Comparison of ENCODE assay signal across 25 mouse cellular contexts in the genomic region with DNA sequence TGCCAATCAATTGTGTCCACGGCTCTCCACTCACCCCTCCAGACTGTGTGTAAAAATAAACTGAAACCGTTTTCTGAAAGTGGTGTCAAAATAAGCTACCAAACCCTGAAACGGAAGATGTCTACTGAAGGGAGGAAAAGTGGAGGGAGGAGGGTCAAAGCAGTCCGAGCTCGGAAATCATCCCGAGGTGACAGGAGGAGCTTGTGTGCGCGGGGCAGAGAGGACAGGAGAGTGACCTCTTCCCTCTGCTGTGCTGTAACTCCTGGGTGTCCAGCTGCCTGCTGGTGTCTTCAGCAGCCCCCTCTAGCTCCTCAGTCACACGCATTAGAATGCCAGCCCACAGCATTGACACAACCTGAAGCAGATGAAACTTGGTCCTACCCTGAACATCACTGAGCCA.
"Had no signal": no experiment of that assay in that cellular context is flagged by ENCODE, and none has a peak within 500 bp of the region (broad histone marks: within the 10 kb centered on the region; RNA-seq: fewer than 3 reads in every experiment).

No protein-coding gene starts in this region.

- ATAC-seq: hindbrain, embryonic 16.5 days; inflammation-experienced regulatory T-cells, adult 6 months; intestine, embryonic 15.5 days; intestine, postnatal 0 days; liver, embryonic 12.5 days had no signal

- DNase-seq: gastrocnemius, adult 2 months; gastrocnemius, postnatal 10 days; gastrocnemius, postnatal 25 days; heart, adult 18-20 months; heart, postnatal 10 days; heart, postnatal 4 days; kidney, adult 8-10 months; kidney, postnatal 25 days; kidney, postnatal 4 days; lung, adult 18-20 months had no signal

- H3K36me3 ChIP-seq: heart, embryonic 10.5 days; heart, embryonic 12.5 days; hindbrain, embryonic 10.5 days; hindbrain, embryonic 12.5 days; intestine, embryonic 15.5 days; limb, embryonic 13.5 days; limb, embryonic 15.5 days; liver, embryonic 12.5 days had no signal

- H3K9me3 ChIP-seq: heart, embryonic 10.5 days; heart, embryonic 12.5 days; hindbrain, embryonic 10.5 days; hindbrain, embryonic 12.5 days; intestine, embryonic 15.5 days; limb, embryonic 13.5 days; limb, embryonic 15.5 days; liver, embryonic 12.5 days had no signal

- H3K27me3 ChIP-seq: heart, embryonic 12.5 days; hindbrain, embryonic 12.5 days; intestine, embryonic 15.5 days; limb, embryonic 13.5 days; limb, embryonic 15.5 days; liver, embryonic 12.5 days had no signal

- H3K9ac ChIP-seq: heart, embryonic 12.5 days; hindbrain, embryonic 12.5 days; hindbrain, embryonic 14.5 days; intestine, embryonic 15.5 days; limb, embryonic 13.5 days; limb, embryonic 15.5 days; liver, embryonic 12.5 days; liver, embryonic 14.5 days had no signal

- H3K4me2 ChIP-seq: heart, embryonic 12.5 days; hindbrain, embryonic 12.5 days; hindbrain, embryonic 14.5 days; intestine, embryonic 15.5 days; limb, embryonic 13.5 days; limb, embryonic 15.5 days; liver, embryonic 12.5 days had no signal

- H3K4me1 ChIP-seq: intestine, embryonic 15.5 days; liver, embryonic 12.5 days had no signal

- H3K27ac ChIP-seq: gastrocnemius, adult 2 months; heart, embryonic 10.5 days; hindbrain, embryonic 10.5 days; hindbrain, embryonic 12.5 days; hindbrain, embryonic 14.5 days; intestine, embryonic 15.5 days; layer of hippocampus, adult 2 months; left cerebral cortex, adult 2 months; limb, embryonic 13.5 days; limb, embryonic 15.5 days; liver, embryonic 12.5 days; liver, embryonic 14.5 days had no signal

- H3K4me3 ChIP-seq: gastrocnemius, adult 2 months; heart, embryonic 10.5 days; heart, embryonic 12.5 days; hindbrain, embryonic 10.5 days; hindbrain, embryonic 12.5 days; intestine, embryonic 15.5 days; layer of hippocampus, adult 2 months; left cerebral cortex, adult 2 months; limb, embryonic 13.5 days; limb, embryonic 15.5 days; liver, embryonic 12.5 days had no signal
